Mouse (Mus musculus): ENCODE results near the gene Pdss2.
"Not testable (repeated sequence)": the region's sequence is repeated elsewhere in the genome, so short reads cannot be mapped to it uniquely, and the experiment has no call there.

The Pdss2 gene

DNA sequence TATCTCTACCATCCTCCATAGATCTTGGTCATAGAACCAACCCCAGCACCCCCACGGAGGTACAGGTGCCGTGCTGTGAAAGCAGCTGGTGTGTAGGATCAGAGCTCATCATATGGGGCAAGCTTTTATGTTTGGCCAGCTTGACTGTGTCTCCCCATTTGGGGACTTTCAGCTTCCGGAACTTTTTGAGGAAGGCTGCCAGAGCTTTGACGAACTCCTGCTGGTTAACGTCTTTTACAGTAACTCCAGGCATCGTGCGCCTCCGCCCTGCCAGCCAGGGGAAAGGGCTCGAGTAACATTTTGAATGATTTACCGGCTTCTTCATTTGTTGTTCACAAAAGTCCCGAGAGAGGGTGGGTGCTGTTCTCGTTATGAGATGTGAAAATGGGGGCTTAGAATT lies 152.4 kb downstream of the Pdss2 start:
- DNase-seq (ENCODE audit: low read depth, low spot score), result no peak

GRCm38 (mm10) chr10:43375286-43375685 lies 154.0 kb downstream of the Pdss2 start:
- DNase-seq (ENCODE audit: low read depth, low spot score), result peak; percentile 38

DNA sequence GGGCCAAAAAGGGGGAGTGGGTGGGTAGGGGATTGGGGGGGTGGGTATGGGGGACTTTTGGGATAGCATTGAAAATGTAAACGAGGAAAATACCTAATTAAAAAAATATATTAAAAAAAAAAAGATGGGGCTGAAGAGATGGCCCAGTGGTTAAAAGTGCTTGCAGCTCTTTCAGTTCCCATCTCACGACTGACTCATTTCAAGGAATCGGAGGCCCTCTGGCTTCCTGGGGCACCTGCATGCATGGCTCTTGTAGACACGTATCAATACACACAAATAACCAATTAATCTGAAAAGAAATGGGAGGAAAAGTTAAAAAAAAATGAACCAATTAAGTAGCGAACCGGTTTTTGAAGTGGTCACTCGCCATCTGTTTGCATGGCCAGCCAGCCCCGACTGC lies 155.5 kb downstream of the Pdss2 start:
- no peak for DNase-seq (ENCODE audit: low read depth, low spot score)

- peak; percentile 71 for DNase-seq (ENCODE audit: low read depth, low spot score)
Measured at GRCm38 (mm10) chr10:43378279-43378678, 157.0 kb downstream of the Pdss2 start.

GRCm38 (mm10) chr10:43378732-43379644 lies 157.7 kb downstream of the Pdss2 start:
- no peak for DNase-seq (ENCODE audit: low read depth, low spot score)

- peak; percentile 12 for DNase-seq (ENCODE audit: low read depth, low spot score)
Measured at GRCm38 (mm10) chr10:43382660-43383059, 161.4 kb downstream of the Pdss2 start.

GRCm38 (mm10) chr10:43384623-43385022 lies 163.3 kb downstream of the Pdss2 start:
- no peak for DNase-seq (ENCODE audit: low read depth, low spot score)

DNA sequence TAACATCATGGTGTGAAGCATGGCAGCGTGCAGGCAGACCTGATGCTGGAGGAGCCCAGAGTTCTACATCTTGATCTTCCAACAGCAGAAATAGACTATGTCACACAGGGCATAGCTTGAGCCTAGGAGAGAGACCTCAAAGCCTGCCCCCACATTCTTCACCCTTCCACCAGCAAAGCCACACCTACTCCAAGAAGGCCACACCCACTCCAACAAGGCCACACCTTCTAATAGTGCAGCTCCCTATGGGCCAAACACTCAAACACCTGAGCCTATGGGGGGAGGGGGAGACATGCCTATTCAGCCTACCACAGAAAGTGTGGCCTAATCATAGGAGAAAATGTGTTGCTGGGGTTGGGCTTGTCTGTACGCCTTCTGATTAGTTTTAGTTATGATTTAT lies 171.6 kb downstream of the Pdss2 start:
- DNase-seq (ENCODE audit: low read depth, low spot score), result no peak

DNA sequence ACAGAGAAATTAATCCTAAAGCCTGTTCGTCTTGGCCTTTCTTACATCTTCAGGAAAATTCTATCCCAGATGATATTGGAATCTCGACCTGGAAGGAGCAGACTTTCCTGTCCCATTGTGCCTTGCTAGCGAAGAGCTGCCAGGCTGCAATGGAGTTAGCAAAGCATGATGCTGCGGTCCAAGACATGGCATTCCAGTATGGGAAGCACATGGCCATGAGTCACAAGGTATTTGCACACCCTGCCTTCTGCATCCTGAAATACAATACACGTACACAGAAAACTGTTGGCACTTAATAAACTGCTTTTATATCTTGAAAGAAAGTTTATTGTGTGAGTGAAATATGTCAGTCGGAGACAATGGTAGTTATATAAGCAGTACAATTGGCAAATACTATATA lies 172.5 kb downstream of the Pdss2 start:
- DNase-seq (ENCODE audit: low read depth, low spot score), result peak; percentile 65

- no peak for DNase-seq (ENCODE audit: low read depth, low spot score)
Measured at GRCm38 (mm10) chr10:43395824-43396223, 174.5 kb downstream of the Pdss2 start.

DNA sequence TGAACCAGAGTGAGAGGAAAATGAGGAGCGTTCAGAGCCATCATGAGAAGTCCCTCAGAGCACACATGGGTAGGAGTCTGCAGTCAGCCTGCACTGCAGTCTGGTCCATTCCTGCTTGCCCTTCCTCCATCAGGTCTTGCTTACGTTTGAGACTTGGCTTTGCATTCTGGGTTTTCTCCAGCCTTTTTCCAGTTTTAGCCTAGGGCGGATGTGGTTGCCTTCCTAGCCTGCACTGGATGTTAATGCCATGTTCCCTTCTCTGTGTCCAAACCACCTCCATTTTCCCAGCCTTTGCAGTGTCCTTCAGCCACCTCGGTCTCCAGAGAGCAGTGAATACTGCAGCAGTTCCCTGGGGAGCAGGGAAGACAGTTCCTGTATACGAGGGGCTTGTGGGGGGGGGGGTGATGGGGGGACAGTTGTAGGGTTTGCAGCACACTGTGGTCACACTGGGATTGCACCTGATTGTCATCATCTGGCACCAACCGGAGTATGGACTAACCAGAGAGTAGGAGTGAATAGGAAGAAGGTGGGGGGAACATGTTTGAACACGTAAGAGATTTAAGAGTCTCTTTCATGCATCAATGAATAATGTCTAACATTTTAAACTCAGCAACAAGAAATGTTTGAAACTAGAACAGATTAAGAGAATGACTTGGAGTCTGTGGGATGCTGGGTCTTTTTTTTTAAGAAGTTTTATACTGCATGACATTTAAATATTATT lies 178.5 kb downstream of the Pdss2 start:
- no peak for DNase-seq (ENCODE audit: low read depth, low spot score)

- DNase-seq (ENCODE audit: low read depth, low spot score), result no peak
Measured at GRCm38 (mm10) chr10:43406107-43406506, 184.8 kb downstream of the Pdss2 start.

DNA sequence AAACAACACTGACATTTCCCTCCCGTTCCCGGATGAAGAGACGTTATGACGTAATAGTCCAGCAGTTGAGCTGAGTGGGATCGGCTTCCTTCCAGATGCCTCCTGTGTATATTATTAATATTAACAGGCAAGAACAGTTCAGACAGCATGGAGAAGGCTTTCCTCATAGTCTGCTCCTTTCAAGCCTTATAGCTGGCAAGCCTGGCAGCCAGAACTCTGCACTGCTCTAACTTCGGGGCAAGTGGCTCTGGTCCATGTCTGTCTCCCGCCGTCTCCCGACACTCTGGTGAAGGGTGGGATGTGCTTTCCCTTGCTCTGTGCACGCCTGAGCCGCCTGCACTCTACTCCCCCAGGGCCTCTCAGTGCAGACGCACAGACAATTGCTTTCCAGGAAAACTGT lies 185.6 kb downstream of the Pdss2 start:
- no peak for DNase-seq (ENCODE audit: low read depth, low spot score)

DNA sequence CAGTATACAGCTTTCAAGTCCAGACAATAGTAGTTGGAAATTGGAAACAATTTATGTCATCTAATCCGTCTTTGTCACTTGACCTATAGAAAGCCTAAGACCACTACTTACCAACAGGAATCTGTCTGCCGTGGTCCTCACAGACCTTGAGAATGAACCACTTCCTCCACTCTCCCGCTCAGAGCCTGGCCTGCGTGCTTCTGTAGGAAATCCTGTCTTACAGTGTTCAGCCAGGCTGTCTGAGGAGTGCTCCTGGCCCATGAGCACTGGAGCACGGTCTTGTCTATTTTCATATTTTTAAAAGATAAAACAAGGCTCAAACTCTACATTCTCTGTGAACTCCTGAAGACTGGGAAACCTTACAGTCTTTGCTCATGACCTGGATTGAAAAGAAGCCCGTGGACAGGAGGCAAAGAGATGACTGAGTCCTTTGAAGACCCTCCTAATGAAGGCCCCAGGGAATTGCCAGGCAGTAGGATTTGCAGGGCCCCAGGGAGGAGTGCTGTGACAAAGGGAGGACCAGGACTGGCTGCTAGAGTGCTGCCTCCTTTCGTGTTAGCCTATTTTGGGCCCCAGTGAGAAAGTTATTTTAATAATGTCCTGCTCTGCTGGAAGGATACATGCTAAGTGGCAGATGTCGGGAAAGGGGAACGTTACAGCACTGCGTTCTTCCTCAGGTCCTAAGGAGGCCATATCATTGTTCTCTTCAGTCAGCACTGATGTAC lies 188.4 kb downstream of the Pdss2 start:
- no peak for DNase-seq (ENCODE audit: low read depth, low spot score)

DNA sequence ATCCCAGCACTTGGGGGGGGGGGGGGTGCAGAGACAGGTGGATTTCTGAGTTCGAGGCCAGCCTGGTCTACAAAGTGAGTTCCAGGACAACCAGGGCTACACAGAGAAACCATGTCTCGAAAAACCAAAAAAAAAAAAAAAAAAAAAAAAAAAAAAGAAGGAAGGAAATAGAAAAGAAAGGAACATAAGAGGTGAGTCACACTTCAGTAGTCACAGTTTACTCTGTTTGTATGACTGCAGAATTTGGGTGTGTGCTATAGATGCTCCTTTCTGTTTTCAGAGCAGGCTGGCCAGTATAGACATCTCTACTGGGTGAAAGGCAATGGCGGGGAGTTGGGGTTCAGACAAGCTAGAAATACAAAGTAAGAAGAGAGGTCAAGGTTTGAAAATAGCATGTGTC lies 189.9 kb downstream of the Pdss2 start:
- DNase-seq (ENCODE audit: low read depth, low spot score), result not testable (repeated sequence)

DNA sequence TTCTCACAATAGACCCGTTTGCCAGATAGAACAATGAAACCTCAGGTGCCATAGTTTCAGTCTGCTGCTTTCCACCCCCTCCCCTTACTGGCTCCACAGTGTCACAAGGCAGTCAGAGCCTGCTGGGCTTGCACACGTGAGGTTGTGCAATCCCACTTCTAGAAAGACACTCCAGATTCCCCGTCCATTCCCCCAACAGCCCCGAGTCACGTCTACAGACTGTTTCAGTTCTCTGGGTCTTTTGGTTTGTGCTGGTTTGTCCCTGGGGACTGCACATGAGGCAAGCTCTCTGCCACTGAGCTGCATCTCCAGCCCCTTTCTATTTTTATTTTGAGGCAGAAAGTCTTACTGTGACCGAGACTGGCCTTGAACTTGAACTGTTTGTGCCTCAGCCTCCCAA lies 196.1 kb downstream of the Pdss2 start:
- DNase-seq (ENCODE audit: low read depth, low spot score), result no peak

GRCm38 (mm10) chr10:43420660-43421413 lies 199.6 kb downstream of the Pdss2 start:
- DNase-seq (ENCODE audit: low read depth, low spot score), result no peak

GRCm38 (mm10) chr10:43422061-43422770 lies 200.9 kb downstream of the Pdss2 start:
- DNase-seq (ENCODE audit: low read depth, low spot score), result no peak

GRCm38 (mm10) chr10:43424545-43424944 lies 203.3 kb downstream of the Pdss2 start:
- no peak for DNase-seq (ENCODE audit: low read depth, low spot score)

- peak; percentile 16 for DNase-seq (ENCODE audit: low read depth, low spot score)
Measured at GRCm38 (mm10) chr10:43430606-43431005, 209.3 kb downstream of the Pdss2 start.

- DNase-seq (ENCODE audit: low read depth, low spot score), result no peak
Measured at GRCm38 (mm10) chr10:43434326-43434725, 213.0 kb downstream of the Pdss2 start.
